Mouse (Mus musculus) left cerebral cortex, adult 8-10 months (tissue): ENCODE measurements around the gene Usp44. TPM values are rescaled to one million over a fixed set of nuclear protein-coding genes. Genes with fewer than 3 reads are reported as not detected.

Experiments
- total RNA-seq, 4 experiments: library from RNA; stranded (reverse); gene quantifications; 2 replicates each; pipeline ENCODE4 v1.2.4; 2022

Gene Usp44
- total RNA-seq, 4 experiments from 2014 or later, result not detected

Other genes with a start within 250 kb of the Usp44 start
- 10 to 100 TPM in 3 of 4 experiments, 1 to 10 TPM in 1; 9.7 to 14.9 (median 11.3) TPM for gene Snrpf, start 241.8 kb upstream of the Usp44 start, total RNA-seq
- 1 to 10 TPM; 8.1 to 9.6 (median 9.0) TPM for gene Ntn4, start 190.9 kb upstream of the Usp44 start, total RNA-seq
- 100 to 1,000 TPM; 101 to 109 (median 105) TPM for gene Metap2, start 65.5 kb downstream of the Usp44 start, total RNA-seq
- gene Vezt, start 204.3 kb downstream of the Usp44 start, total RNA-seq, result 10 to 100 TPM; 69.0 to 89.4 (median 83.1) TPM
- 10 to 100 TPM in 2 of 4 experiments, 1 to 10 TPM in 2; 9.3 to 11.6 (median 10.5) TPM for gene Fgd6, start 204.4 kb downstream of the Usp44 start, total RNA-seq